In the genomic region with DNA sequence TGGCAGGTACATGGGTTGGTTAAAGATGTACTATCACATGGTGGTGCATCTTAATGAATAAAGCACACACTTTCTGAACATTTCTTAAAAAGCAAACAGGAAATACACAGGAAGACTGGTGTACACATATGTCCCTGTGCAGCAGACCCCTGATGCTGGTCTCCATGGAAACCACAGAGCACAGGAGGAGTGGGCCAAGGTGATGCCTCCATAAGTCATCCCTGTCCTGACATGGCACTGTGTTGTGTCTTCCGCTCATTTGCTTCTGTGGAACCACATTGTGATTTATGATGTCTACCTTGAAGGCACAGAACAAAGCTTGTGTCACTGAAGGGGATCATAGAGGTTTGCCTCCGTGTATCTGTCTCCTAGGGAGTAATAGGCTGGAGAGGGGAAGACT, we compare ENCODE assay signal across 25 mouse cellular contexts. TPM values are rescaled to one million over a fixed set of nuclear protein-coding genes. Genes with fewer than 3 reads are reported as not detected.
DNase-seq lines count a peak whose midpoint lies in the region; ATAC-seq lines count a peak whose summit lies in the region.
"Had no signal": no experiment of that assay in that cellular context is flagged by ENCODE, and none has a peak within 500 bp of the region (broad histone marks: within the 10 kb centered on the region; RNA-seq: fewer than 3 reads in every experiment).

No protein-coding gene starts in this region.

- H3K9me3 ChIP-seq in hindbrain, embryonic 12.5 days (replicated peaks), result no peaks in the 10 kb centered on the region
- no peaks in the 10 kb centered on the region for H3K9me3 ChIP-seq in hindbrain, embryonic 11.5 days (ENCODE audit: control insufficient read depth, low read length)
- no peaks in the 10 kb centered on the region for H3K9me3 ChIP-seq in neural tube, embryonic 11.5 days (ENCODE audit: control insufficient read depth, low read length)
- H3K9me3 ChIP-seq in neural tube, embryonic 12.5 days, result no peaks in the 10 kb centered on the region
- no peaks in the 10 kb centered on the region for H3K9me3 ChIP-seq in neural tube, embryonic 15.5 days (replicated peaks)
- H3K9me3 ChIP-seq in forebrain, embryonic 12.5 days, result no peaks in the 10 kb centered on the region
- H3K9me3 ChIP-seq: embryonic facial prominence, embryonic 10.5 days; embryonic facial prominence, embryonic 13.5 days; forebrain, embryonic 15.5 days had no signal

- H3K4me1 ChIP-seq in hindbrain, embryonic 12.5 days, result no peaks in the 10 kb centered on the region
- no peaks in the 10 kb centered on the region for H3K4me1 ChIP-seq in hindbrain, embryonic 11.5 days (replicated peaks; ENCODE audit: control insufficient read depth, insufficient read depth, low read length)
- no peaks in the 10 kb centered on the region for H3K4me1 ChIP-seq in neural tube, embryonic 11.5 days (ENCODE audit: control insufficient read depth, insufficient read depth, low read length)
- no peaks in the 10 kb centered on the region for H3K4me1 ChIP-seq in neural tube, embryonic 12.5 days
- no peaks in the 10 kb centered on the region for H3K4me1 ChIP-seq in neural tube, embryonic 15.5 days
- H3K4me1 ChIP-seq in forebrain, embryonic 12.5 days, result no peaks in the 10 kb centered on the region; the same call in 1 of the 2 replicates
- H3K4me1 ChIP-seq: embryonic facial prominence, embryonic 13.5 days had no signal

- ATAC-seq in hindbrain, embryonic 12.5 days (ENCODE audit: low FRiP score), result peak; percentile 30; the same call in 1 of the 2 replicates
- ATAC-seq in hindbrain, embryonic 11.5 days (ENCODE audit: low FRiP score), result no peak
- ATAC-seq in neural tube, embryonic 11.5 days (ENCODE audit: insufficient read depth, low FRiP score, low TSS enrichment), result peak; percentile 89
- peak; percentile 83 for ATAC-seq in neural tube, embryonic 12.5 days (ENCODE audit: low FRiP score, low read depth)
- ATAC-seq in neural tube, embryonic 15.5 days (ENCODE audit: low FRiP score), result peak; percentile 45; the same call in 1 of the 2 replicates
- no peak for ATAC-seq in forebrain, embryonic 12.5 days (ENCODE audit: low FRiP score)
- ATAC-seq: CD4-positive, CD25-positive, alpha-beta regulatory T cell, adult 4 months; forebrain, embryonic 15.5 days; inflammation-experienced regulatory T-cells, adult 6 months; intestine, embryonic 16.5 days had no signal

- no peak for DNase-seq in hindbrain, embryonic 11.5 days (ENCODE audit: low spot score)
- no peak for DNase-seq in neural tube, embryonic 11.5 days (ENCODE audit: low spot score)
- DNase-seq in neural tube, embryonic 10.5 days (ENCODE audit: extremely low spot score, low spot score), result no peak
- DNase-seq in cerebellum, adult 11-12 months, result no peak
- DNase-seq: adrenal gland, adult 2 months; adrenal gland, postnatal 14 days; cerebellum, adult 11 months; cerebellum, adult 8-10 months; cerebellum, postnatal 10 days; cerebellum, postnatal 36 days; embryo, embryonic 11 days; gastrocnemius, postnatal 25 days had no signal

- H3K9ac ChIP-seq in hindbrain, embryonic 12.5 days, result no peak overlapping the region
- no peak overlapping the region for H3K9ac ChIP-seq in hindbrain, embryonic 11.5 days (ENCODE audit: low read depth, low read length)
- H3K9ac ChIP-seq in neural tube, embryonic 11.5 days (ENCODE audit: low read length), result no peak overlapping the region
- H3K9ac ChIP-seq in neural tube, embryonic 12.5 days, result no peak overlapping the region
- H3K9ac ChIP-seq in neural tube, embryonic 15.5 days (replicated peaks), result no peak overlapping the region
- no peak overlapping the region for H3K9ac ChIP-seq in forebrain, embryonic 12.5 days
- H3K9ac ChIP-seq: embryonic facial prominence, embryonic 13.5 days; forebrain, embryonic 15.5 days had no signal

- 70% methylated on average over 2 of the region's 2 CpGs for WGBS in hindbrain, embryonic 12.5 days
- 73% methylated on average over 2 of the region's 2 CpGs for WGBS in hindbrain, embryonic 11.5 days
- WGBS in neural tube, embryonic 11.5 days, result 47% methylated on average over 2 of the region's 2 CpGs
- 39% methylated on average over 2 of the region's 2 CpGs for WGBS in neural tube, embryonic 12.5 days
- WGBS in neural tube, embryonic 15.5 days, result 51% methylated on average over 2 of the region's 2 CpGs
- WGBS in forebrain, embryonic 12.5 days, result 94% methylated on average over 2 of the region's 2 CpGs

- H3K4me3 ChIP-seq in hindbrain, embryonic 12.5 days, result no peak overlapping the region
- no peak overlapping the region for H3K4me3 ChIP-seq in hindbrain, embryonic 11.5 days (ENCODE audit: low read depth, low read length)
- H3K4me3 ChIP-seq in neural tube, embryonic 11.5 days (ENCODE audit: low read depth, low read length), result no peak overlapping the region
- no peak overlapping the region for H3K4me3 ChIP-seq in neural tube, embryonic 12.5 days
- no peak overlapping the region for H3K4me3 ChIP-seq in neural tube, embryonic 15.5 days (replicated peaks)
- H3K4me3 ChIP-seq in forebrain, embryonic 12.5 days (replicated peaks), result no peak overlapping the region
- H3K4me3 ChIP-seq: embryonic facial prominence, embryonic 10.5 days; embryonic facial prominence, embryonic 13.5 days; erythroblast, embryonic 14.5 days; forebrain, embryonic 15.5 days had no signal

- H3K4me2 ChIP-seq in hindbrain, embryonic 12.5 days (replicated peaks), result no peak overlapping the region
- H3K4me2 ChIP-seq in hindbrain, embryonic 11.5 days (replicated peaks; ENCODE audit: low read depth, low read length), result no peak overlapping the region
- no peak overlapping the region for H3K4me2 ChIP-seq in neural tube, embryonic 11.5 days (ENCODE audit: low read depth)
- H3K4me2 ChIP-seq in neural tube, embryonic 12.5 days (replicated peaks), result no peak overlapping the region
- no peak overlapping the region for H3K4me2 ChIP-seq in neural tube, embryonic 15.5 days
- no peak overlapping the region for H3K4me2 ChIP-seq in forebrain, embryonic 12.5 days
- H3K4me2 ChIP-seq: embryonic facial prominence, embryonic 13.5 days; forebrain, embryonic 15.5 days; heart, embryonic 11.5 days had no signal

- no peak overlapping the region for H3K27ac ChIP-seq in hindbrain, embryonic 12.5 days
- no peak overlapping the region for H3K27ac ChIP-seq in hindbrain, embryonic 11.5 days (ENCODE audit: low read depth, low read length)
- H3K27ac ChIP-seq in neural tube, embryonic 11.5 days (ENCODE audit: low read depth, low read length), result no peak overlapping the region
- H3K27ac ChIP-seq in neural tube, embryonic 12.5 days, result no peak overlapping the region
- H3K27ac ChIP-seq in neural tube, embryonic 15.5 days (replicated peaks), result no peak overlapping the region
- H3K27ac ChIP-seq in forebrain, embryonic 12.5 days, result no peak overlapping the region
- H3K27ac ChIP-seq: embryonic facial prominence, embryonic 10.5 days; embryonic facial prominence, embryonic 13.5 days; forebrain, embryonic 15.5 days had no signal

- no peaks in the 10 kb centered on the region for H3K36me3 ChIP-seq in hindbrain, embryonic 12.5 days
- H3K36me3 ChIP-seq in hindbrain, embryonic 11.5 days (ENCODE audit: control insufficient read depth, insufficient read depth, low read length), result no peaks in the 10 kb centered on the region
- no peaks in the 10 kb centered on the region for H3K36me3 ChIP-seq in neural tube, embryonic 11.5 days (ENCODE audit: control insufficient read depth, insufficient read depth, low read length)
- H3K36me3 ChIP-seq in neural tube, embryonic 12.5 days, result no peaks in the 10 kb centered on the region; the same call in 1 of the 2 replicates
- no peaks in the 10 kb centered on the region for H3K36me3 ChIP-seq in neural tube, embryonic 15.5 days
- H3K36me3 ChIP-seq in forebrain, embryonic 12.5 days (replicated peaks), result no peaks in the 10 kb centered on the region
- H3K36me3 ChIP-seq: embryonic facial prominence, embryonic 10.5 days; embryonic facial prominence, embryonic 13.5 days; forebrain, embryonic 15.5 days had no signal

- no peaks in the 10 kb centered on the region; the same call in 1 of the 2 replicates for H3K27me3 ChIP-seq in hindbrain, embryonic 12.5 days
- no peaks in the 10 kb centered on the region for H3K27me3 ChIP-seq in hindbrain, embryonic 11.5 days (ENCODE audit: control insufficient read depth, insufficient read depth, low read length)
- H3K27me3 ChIP-seq in neural tube, embryonic 11.5 days (ENCODE audit: control insufficient read depth, insufficient read depth, low read length), result no peaks in the 10 kb centered on the region
- H3K27me3 ChIP-seq in neural tube, embryonic 12.5 days (replicated peaks), result no peaks in the 10 kb centered on the region
- H3K27me3 ChIP-seq in neural tube, embryonic 15.5 days (replicated peaks), result 0 out of 2 replicates have a peak, but pooled peaks cover 2% of the 10 kb centered on the region
- no peaks in the 10 kb centered on the region for H3K27me3 ChIP-seq in forebrain, embryonic 12.5 days
- H3K27me3 ChIP-seq: embryonic facial prominence, embryonic 13.5 days; forebrain, embryonic 15.5 days had no signal

RNA-seq across cellular contexts. Expression of gene Gm3448, which starts 30.9 kb away (rescaled TPM):
- polyA plus RNA-seq in hindbrain, embryonic 12.5 days (2016; fragmentation: Nextera tagmentation; extraction: Ambion mirVana), result 5.9 and 6.5 TPM in 2 replicates
- polyA plus RNA-seq in hindbrain, embryonic 11.5 days (2014; fragmentation: Nextera tagmentation; extraction: Ambion mirVana), result 2.9 and 6.0 TPM in 2 replicates
- 2.9 and 3.1 TPM in 2 replicates for polyA plus RNA-seq in neural tube, embryonic 11.5 days (2014; fragmentation: Nextera tagmentation; extraction: Ambion mirVana)
- 3.9 and 4.0 TPM in 2 replicates for polyA plus RNA-seq in neural tube, embryonic 12.5 days (2016; fragmentation: Nextera tagmentation; extraction: Ambion mirVana)
- 3.2 and 4.3 TPM in 2 replicates for polyA plus RNA-seq in neural tube, embryonic 15.5 days (2015; fragmentation: Nextera tagmentation; extraction: Ambion mirVana)
- 6.7 and 6.8 TPM in 2 replicates for polyA plus RNA-seq in forebrain, embryonic 12.5 days (2016; fragmentation: Nextera tagmentation; extraction: Ambion mirVana)

RNA-seq across cellular contexts. Expression of gene Tcte3, which starts 30.9 kb away (rescaled TPM):
- not detected in 2 replicates for polyA plus RNA-seq in hindbrain, embryonic 12.5 days (2016; fragmentation: Nextera tagmentation; extraction: Ambion mirVana)
- not detected in 2 replicates for polyA plus RNA-seq in hindbrain, embryonic 11.5 days (2014; fragmentation: Nextera tagmentation; extraction: Ambion mirVana)
- 0.49 and 1.6 TPM in 2 replicates for polyA plus RNA-seq in neural tube, embryonic 11.5 days (2014; fragmentation: Nextera tagmentation; extraction: Ambion mirVana)
- polyA plus RNA-seq in neural tube, embryonic 12.5 days (2016; fragmentation: Nextera tagmentation; extraction: Ambion mirVana), result not detected in 2 replicates
- 0.68 TPM in 1 of 2 replicates, not detected in the other for polyA plus RNA-seq in neural tube, embryonic 15.5 days (2015; fragmentation: Nextera tagmentation; extraction: Ambion mirVana)
- polyA plus RNA-seq in forebrain, embryonic 12.5 days (2016; fragmentation: Nextera tagmentation; extraction: Ambion mirVana), result 0.74 TPM in 1 of 2 replicates, not detected in the other
- polyA plus RNA-seq: adrenal gland, adult 2 months; embryonic facial prominence, embryonic 10.5 days; embryonic facial prominence, embryonic 13.5 days; forebrain, embryonic 15.5 days; heart, postnatal 0 days had no signal

RNA-seq across cellular contexts. Expression of gene Ermard, which starts 31.2 kb away (rescaled TPM):
- 97.1 and 112 TPM in 2 replicates for polyA plus RNA-seq in hindbrain, embryonic 12.5 days (2016; fragmentation: Nextera tagmentation; extraction: Ambion mirVana)
- 71.4 and 92.2 TPM in 2 replicates for polyA plus RNA-seq in hindbrain, embryonic 11.5 days (2014; fragmentation: Nextera tagmentation; extraction: Ambion mirVana)
- polyA plus RNA-seq in neural tube, embryonic 11.5 days (2014; fragmentation: Nextera tagmentation; extraction: Ambion mirVana), result 57.3 and 63.2 TPM in 2 replicates
- polyA plus RNA-seq in neural tube, embryonic 12.5 days (2016; fragmentation: Nextera tagmentation; extraction: Ambion mirVana), result 99.1 and 107 TPM in 2 replicates
- 82.5 and 88.8 TPM in 2 replicates for polyA plus RNA-seq in neural tube, embryonic 15.5 days (2015; fragmentation: Nextera tagmentation; extraction: Ambion mirVana)
- polyA plus RNA-seq in forebrain, embryonic 12.5 days (2016; fragmentation: Nextera tagmentation; extraction: Ambion mirVana), result 91.1 and 106 TPM in 2 replicates

Comparison
In these comparisons a context has a peak if more than half of its experiments do, and no peak if none do; other contexts are left out.
1. ATAC-seq: peak in hindbrain, embryonic 12.5 days (single experiment), neural tube, embryonic 11.5 days (single experiment), neural tube, embryonic 12.5 days (single experiment) and neural tube, embryonic 15.5 days (single experiment); none in hindbrain, embryonic 11.5 days (single experiment) and forebrain, embryonic 12.5 days (single experiment).